Mouse (Mus musculus) gastrocnemius, postnatal 14 days (tissue): Measurements from ENCODE around the gene Scd1. TPM values are rescaled to one million over a fixed set of nuclear protein-coding genes. Genes with fewer than 3 reads are reported as not detected.
A peak's percentile ranks its signal among the peaks of the same experiment; 100 is the strongest.
"Not testable (repeated sequence)": the region's sequence is repeated elsewhere in the genome, so short reads cannot be mapped to it uniquely, and the experiment has no call there.

Source experiments
- DNase-seq: peaks from one replicate; pipeline ENCODE4 v3.0.0; 2021; ENCODE audit warnings: mixed read lengths
- intact Hi-C: fragments of 180-260 bp; cut with DNase I; formaldehyde crosslinking; loops from one replicate; pipeline ENCODE4 v1.15.1; 2025; ENCODE audit warnings: low total_unique reads
- total RNA-seq, 2 experiments: library from RNA; stranded (reverse); gene quantifications; 2 replicates each; pipeline ENCODE4 v1.2.3; 2021

Scd1 gene
- total RNA-seq, 2 experiments from 2014 or later = 12.8 to 37.3 TPM

- peak; percentile 78 for DNase-seq
- intact Hi-C loops = loop anchor here (2.0 to 5.0 kb wide), 2 partner anchors 46 to 164 kb away; no protein-coding TSS in a partner anchor
Observed at GRCm38 (mm10) chr19:44372969-44373368, 34.7 kb downstream of the Scd1 start.

- intact Hi-C loops = loop anchor here (5.0 kb wide), 1 partner anchor 167 kb away; no protein-coding TSS in a partner anchor
- no peak for DNase-seq
Observed at GRCm38 (mm10) chr19:44370231-44370630, 37.4 kb downstream of the Scd1 start.

GRCm38 (mm10) chr19:44369371-44369770 lies 38.3 kb downstream of the Scd1 start:
- no peak for DNase-seq
- intact Hi-C loops = no loop called here

- DNase-seq, intact Hi-C loops: not testable (repeated sequence)
Observed at GRCm38 (mm10) chr19:44367076-44367475, 40.6 kb downstream of the Scd1 start.

GRCm38 (mm10) chr19:44365733-44366132 lies 41.9 kb downstream of the Scd1 start:
- intact Hi-C loops = no loop called here
- DNase-seq = no peak

- intact Hi-C loops = no loop called here
- no peak for DNase-seq
Observed at GRCm38 (mm10) chr19:44364029-44364428, 43.6 kb downstream of the Scd1 start.

- DNase-seq = peak; percentile 54
- intact Hi-C loops = no loop called here
Observed at GRCm38 (mm10) chr19:44363529-44363928, 44.1 kb downstream of the Scd1 start.

GRCm38 (mm10) chr19:44358700-44359099 lies 49.0 kb downstream of the Scd1 start:
- no peak for DNase-seq
- intact Hi-C loops = no loop called here

GRCm38 (mm10) chr19:44351756-44352155 lies 55.9 kb downstream of the Scd1 start:
- no peak for DNase-seq
- intact Hi-C loops = no loop called here

GRCm38 (mm10) chr19:44349689-44350088 lies 58.0 kb downstream of the Scd1 start:
- no peak for DNase-seq
- intact Hi-C loops = no loop called here

Other genes with a start within 250 kb of the Scd1 start
- gene Pkd2l1, start 215.4 kb downstream of the Scd1 start, total RNA-seq = not detected
- gene Scd3, start 204.6 kb downstream of the Scd1 start, total RNA-seq = not detected
- gene Scd2, start 114.2 kb downstream of the Scd1 start, total RNA-seq = 10 to 100 TPM; 22.8 to 54.0 TPM
- gene Scd4, start 74.8 kb downstream of the Scd1 start, total RNA-seq = under 1 TPM; 0.24 to 0.29 TPM
- gene Wnt8b, start 85.6 kb upstream of the Scd1 start, total RNA-seq = not detected
- gene Sec31b, start 138.0 kb upstream of the Scd1 start, total RNA-seq = 1 to 10 TPM; 6.5 to 9.2 TPM
- gene Gm20538, start 145.0 kb upstream of the Scd1 start, total RNA-seq = not detected
- 100 to 1,000 TPM; 768 to 897 TPM for gene Ndufb8, start 147.6 kb upstream of the Scd1 start, total RNA-seq
- 10 to 100 TPM; 80.1 to 84.0 TPM for gene Hif1an, start 155.0 kb upstream of the Scd1 start, total RNA-seq